Mouse (Mus musculus) myocyte (in vitro differentiated cells): ENCODE data around the gene Gm43720.

Experiments
- CEBPB ChIP-seq: IDR thresholded peaks from 2 replicates; pipeline ENCODE4 v1.6.1; 2011; ENCODE audit warnings: mild to moderate bottlenecking, moderate library complexity; ENCODE audit not compliant: poor library complexity, insufficient read depth, severe bottlenecking
- E2F4 ChIP-seq: IDR thresholded peaks from one replicate; pipeline ENCODE4 v1.6.1; 2011; ENCODE audit warnings: mild to moderate bottlenecking, control low read depth, moderate library complexity; ENCODE audit not compliant: insufficient read depth
- MAX ChIP-seq: IDR thresholded peaks from one replicate; pipeline ENCODE4 v1.6.1; 2011; ENCODE audit warnings: low read depth, mild to moderate bottlenecking, control low read depth
- MYOD1 ChIP-seq, 3 experiments: IDR thresholded peaks; one replicate each; pipeline ENCODE4 v1.6.1; 2011; ENCODE audit warnings: control low read depth in 2 of 3, low read depth in 2 of 3, mild to moderate bottlenecking in 2 of 3, moderate library complexity in 1 of 3; ENCODE audit not compliant: insufficient read length in 2 of 3, control insufficient read depth in 1 of 3
- MYOG ChIP-seq, 3 experiments: IDR thresholded peaks; one replicate each; pipeline ENCODE4 v1.6.1; 2011; ENCODE audit warnings: control low read depth in 2 of 3, low read depth in 2 of 3, mild to moderate bottlenecking in 2 of 3; ENCODE audit not compliant: insufficient read length in 2 of 3, control insufficient read depth in 1 of 3, insufficient read depth in 1 of 3
- POLR2A ChIP-seq: IDR thresholded peaks from one replicate; pipeline ENCODE4 v1.6.1; 2011; ENCODE audit warnings: low read depth, mild to moderate bottlenecking, control low read depth, moderate library complexity; ENCODE audit not compliant: insufficient read length
- POLR2AphosphoS2 ChIP-seq: IDR thresholded peaks from one replicate; pipeline ENCODE4 v1.6.1; 2011; ENCODE audit warnings: low read depth, control low read depth; ENCODE audit not compliant: insufficient read length
- REST ChIP-seq: IDR thresholded peaks from one replicate; pipeline ENCODE4 v1.6.1; 2011; ENCODE audit warnings: mild to moderate bottlenecking, control low read depth, moderate library complexity; ENCODE audit not compliant: insufficient read depth, insufficient read length
- SRF ChIP-seq: IDR thresholded peaks from one replicate; pipeline ENCODE4 v1.6.1; 2011; ENCODE audit warnings: low read depth; ENCODE audit not compliant: control insufficient read depth, insufficient read length
- TCF12 ChIP-seq: IDR thresholded peaks from one replicate; pipeline ENCODE4 v1.6.1; 2011; ENCODE audit warnings: mild to moderate bottlenecking, control low read depth; ENCODE audit not compliant: poor library complexity, insufficient read depth, severe bottlenecking
- TCF3 ChIP-seq: IDR thresholded peaks from one replicate; pipeline ENCODE4 v1.6.1; 2011; ENCODE audit warnings: low read depth, control low read depth; ENCODE audit not compliant: insufficient read length
- USF1 ChIP-seq: IDR thresholded peaks from one replicate; pipeline ENCODE4 v1.6.1; 2011; ENCODE audit warnings: low read depth, mild to moderate bottlenecking, control low read depth, moderate library complexity

DNA sequence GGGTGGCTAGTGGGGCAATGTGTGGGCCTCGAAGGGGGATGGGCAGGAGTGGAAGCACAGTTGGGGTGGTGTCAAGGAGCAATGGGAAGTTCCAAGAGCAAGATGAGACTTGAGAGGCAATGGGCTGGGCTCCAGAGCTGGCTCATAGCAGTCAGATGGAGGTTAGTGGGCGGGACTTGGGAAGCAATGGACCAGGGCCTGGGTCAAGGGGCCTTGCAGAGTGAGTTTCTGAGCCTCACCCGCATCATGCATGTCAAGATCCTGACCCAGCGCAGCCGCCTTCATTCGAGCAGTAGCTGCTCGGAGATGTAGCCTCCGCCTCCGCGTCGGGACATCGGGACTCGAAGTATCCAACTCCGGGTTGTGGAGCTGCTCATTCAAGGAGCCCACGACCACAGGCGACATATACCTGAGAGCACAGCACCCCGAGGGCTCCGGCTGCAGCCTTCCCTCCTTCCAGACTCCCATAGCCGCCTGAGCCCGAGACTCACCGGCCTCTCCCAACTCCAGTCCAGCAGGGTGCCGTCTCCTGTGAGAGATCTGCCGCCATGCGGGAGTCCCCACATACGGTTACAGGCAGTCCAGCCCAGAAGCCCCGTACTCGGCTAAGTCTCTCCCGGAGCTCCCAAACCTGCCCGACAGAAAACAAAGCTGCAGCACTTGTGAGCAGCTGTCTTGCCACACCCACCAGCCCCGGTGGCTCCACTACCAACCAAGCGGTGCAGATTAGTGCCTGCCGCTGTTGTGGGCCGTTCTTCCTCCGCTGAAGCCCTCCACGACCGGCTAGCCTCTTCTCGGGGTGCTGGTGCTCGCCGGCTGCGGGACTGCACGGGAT lies 4.3 kb downstream of the Gm43720 start:
- TF ChIP-seq POLR2A (no peak), POLR2AphosphoS2 (no peak), TCF12 (no peak), MAX (no peak), REST (no peak), USF1 (no peak), MYOD1 (IDR thresholded peaks at IDR 0.05; ENCODE audit: control insufficient read depth in 1 of 3, insufficient read length in 2 of 3, low read depth in 2 of 3) (no peak), CEBPB (no peak), E2F4 (no peak), MYOG (IDR thresholded peaks at IDR 0.05; ENCODE audit: control insufficient read depth in 1 of 3, insufficient read depth in 1 of 3, insufficient read length in 2 of 3, low read depth in 2 of 3) (no peak), SRF (no peak), TCF3 (no peak)
